ENCODE assay signal across 15 mouse cellular contexts in genomic region chr13:46776636-46777305, GRCm38 (mm10). TPM values are rescaled to one million over a fixed set of nuclear protein-coding genes. Genes with fewer than 3 reads are reported as not detected.
A peak's percentile ranks its signal among the peaks of the same experiment; 100 is the strongest.
DNase-seq lines count a peak whose midpoint lies in the region; ATAC-seq lines count a peak whose summit lies in the region.
"Had no signal": no experiment of that assay in that cellular context is flagged by ENCODE, and none has a peak within 500 bp of the region (broad histone marks: within the 10 kb centered on the region; RNA-seq: fewer than 3 reads in every experiment).

No protein-coding gene starts in this region.

- WGBS in liver, embryonic 13.5 days (ENCODE audit: insufficient replicate concordance) = 52% methylated on average over 14 of the region's 14 CpGs
- WGBS in liver, embryonic 12.5 days (ENCODE audit: insufficient replicate concordance) = 55% methylated on average over 14 of the region's 14 CpGs

- H3K36me3 ChIP-seq in liver, embryonic 13.5 days = peaks cover 15% of the 10 kb centered on the region
- peaks cover 15% of the 10 kb centered on the region for H3K36me3 ChIP-seq in liver, embryonic 12.5 days

- H3K9me3 ChIP-seq in liver, embryonic 13.5 days (replicated peaks) = no peaks in the 10 kb centered on the region
- no peaks in the 10 kb centered on the region for H3K9me3 ChIP-seq in liver, embryonic 12.5 days (replicated peaks)
- H3K9me3 ChIP-seq: hindbrain, embryonic 13.5 days; neural tube, embryonic 15.5 days had no signal

- DNase-seq in liver, embryonic 13.5 days = no peak
- peak; percentile 61 to 82 for DNase-seq in gastrocnemius, adult 8-10 months (ENCODE audit: low spot score in 2 of 2)
- DNase-seq in kidney, adult 9 months = peak; percentile 44
- peak; percentile 23 to 47 for DNase-seq in lung, postnatal 4 days
- no peak for DNase-seq in right cerebral cortex, postnatal 10 days (ENCODE audit: low spot score in 2 of 2)
- no peak for DNase-seq in cerebellum, postnatal 14 days
- DNase-seq: cerebellum, postnatal 36 days; liver, postnatal 0 days; right cerebral cortex, postnatal 25 days had no signal

- peaks cover 58% of the 10 kb centered on the region for H3K4me1 ChIP-seq in liver, embryonic 13.5 days (replicated peaks)
- peaks cover 58% of the 10 kb centered on the region for H3K4me1 ChIP-seq in liver, embryonic 12.5 days
- H3K4me1 ChIP-seq: hindbrain, embryonic 13.5 days had no signal

- 0 out of 2 replicates have a peak overlapping the region, but pooled peaks have one; percentile 20 for H3K27ac ChIP-seq in liver, embryonic 13.5 days
- H3K27ac ChIP-seq in liver, embryonic 12.5 days = no peak overlapping the region
- H3K27ac ChIP-seq: heart, adult 2 months; hindbrain, embryonic 13.5 days; neural tube, embryonic 15.5 days had no signal

- H3K4me3 ChIP-seq in liver, embryonic 13.5 days (replicated peaks) = no peak overlapping the region
- H3K4me3 ChIP-seq in liver, embryonic 12.5 days = no peak overlapping the region
- H3K4me3 ChIP-seq: heart, adult 2 months; hindbrain, embryonic 13.5 days; neural tube, embryonic 15.5 days had no signal

- H3K4me2 ChIP-seq in liver, embryonic 13.5 days = no peak overlapping the region
- H3K4me2 ChIP-seq in liver, embryonic 12.5 days = no peak overlapping the region
- H3K4me2 ChIP-seq: hindbrain, embryonic 13.5 days; neural tube, embryonic 15.5 days had no signal

- H3K27me3 ChIP-seq in liver, embryonic 13.5 days = no peaks in the 10 kb centered on the region
- no peaks in the 10 kb centered on the region for H3K27me3 ChIP-seq in liver, embryonic 12.5 days (replicated peaks)
- H3K27me3 ChIP-seq: hindbrain, embryonic 13.5 days; neural tube, embryonic 15.5 days had no signal

- peak; percentile 25; the same call in 1 of the 2 replicates for ATAC-seq in liver, embryonic 13.5 days (ENCODE audit: low read depth)
- ATAC-seq in liver, embryonic 12.5 days = no peak; the same call in 1 of the 2 replicates
- ATAC-seq: forebrain, embryonic 14.5 days; liver, postnatal 0 days; midbrain, embryonic 16.5 days had no signal

- no peak overlapping the region for H3K9ac ChIP-seq in liver, embryonic 13.5 days
- H3K9ac ChIP-seq in liver, embryonic 12.5 days = no peak overlapping the region
- H3K9ac ChIP-seq: hindbrain, embryonic 13.5 days; liver, postnatal 0 days; neural tube, embryonic 15.5 days had no signal

RNA-seq across cellular contexts. Expression of gene Nup153, which starts 49.0 kb away (rescaled TPM):
- polyA plus RNA-seq in liver, embryonic 13.5 days (2015; fragmentation: Nextera tagmentation; extraction: Ambion mirVana) = 18.6 and 20.7 TPM in 2 replicates
- polyA plus RNA-seq in liver, embryonic 12.5 days (2016; fragmentation: Nextera tagmentation; extraction: Ambion mirVana) = 38.3 and 39.0 TPM in 2 replicates
- 10 to 100 TPM; 35.3 to 47.4 (median 37.5) TPM for total RNA-seq in gastrocnemius, adult 8-10 months (2022)

Comparison
In these comparisons a context has a peak if more than half of its experiments do, and no peak if none do; other contexts are left out.
1. DNase-seq: peak in gastrocnemius, adult 8-10 months (2 of 2), kidney, adult 9 months (single experiment) and lung, postnatal 4 days (2 of 2); none in liver, embryonic 13.5 days (single experiment), right cerebral cortex, postnatal 10 days (0 of 2) and cerebellum, postnatal 14 days (0 of 2).